Mouse (Mus musculus) embryonic facial prominence, embryonic 12.5 days (tissue): ENCODE measurements around the gene Ablim2. TPM values are rescaled to one million over a fixed set of nuclear protein-coding genes. Genes with fewer than 3 reads are reported as not detected.

Source experiments
- ATAC-seq: fragments of 200-750 bp; cut with Nextera tagmentation; 2 replicates; pipeline ENCODE4 v1.8.0; 2017; ENCODE audit not compliant: insufficient number of reproducible peaks, insufficient read depth, low FRiP score, low TSS enrichment
- H3K27ac ChIP-seq: fragments of 300-500 bp; sonication (generic); 2 replicates; pipeline ENCODE4 v1.5.1; 2016; ENCODE audit warnings: mild to moderate bottlenecking
- H3K27me3 ChIP-seq: fragments of 300-500 bp; sonication (generic); 2 replicates; pipeline ENCODE4 v1.6.1; 2016; ENCODE audit warnings: mild to moderate bottlenecking, moderate library complexity
- H3K36me3 ChIP-seq: fragments of 300-500 bp; sonication (generic); 2 replicates; pipeline ENCODE4 v1.6.1; 2016; ENCODE audit warnings: mild to moderate bottlenecking
- H3K4me1 ChIP-seq: fragments of 300-500 bp; sonication (generic); 2 replicates; pipeline ENCODE4 v1.6.1; 2016
- H3K4me2 ChIP-seq: fragments of 300-500 bp; sonication (generic); replicated peaks from 2 replicates; pipeline ENCODE4 v1.6.1; 2016; ENCODE audit warnings: mild to moderate bottlenecking, moderate library complexity
- H3K4me3 ChIP-seq: fragments of 300-500 bp; sonication (generic); 2 replicates; pipeline ENCODE4 v1.5.1; 2016; ENCODE audit warnings: mild to moderate bottlenecking
- H3K9ac ChIP-seq: fragments of 300-500 bp; sonication (generic); 2 replicates; pipeline ENCODE4 v1.6.1; 2016; ENCODE audit warnings: mild to moderate bottlenecking, moderate library complexity
- H3K9me3 ChIP-seq: fragments of 300-500 bp; sonication (generic); 2 replicates; pipeline ENCODE4 v1.6.1; 2016; ENCODE audit warnings: mild to moderate bottlenecking, moderate library complexity
- WGBS: fragments of 180-500 bp; shearing (Covaris S2); methylation state at CpG from one replicate; pipeline ENCODE4 v1.1.7; 2016; 5-methylcytosine and 5-hydroxymethylcytosine counted together
- polyA plus RNA-seq: library from polyadenylated mRNA; unstranded; fragments of >200 nt; fragmentation: Nextera tagmentation; extraction: Ambion mirVana; gene quantifications from 2 replicates; pipeline ENCODE4 v1.2.1, GENCODE M21; 2016

Gene Ablim2
- polyA plus RNA-seq, 1 experiment from 2014 or later = 0.37 TPM

DNA sequence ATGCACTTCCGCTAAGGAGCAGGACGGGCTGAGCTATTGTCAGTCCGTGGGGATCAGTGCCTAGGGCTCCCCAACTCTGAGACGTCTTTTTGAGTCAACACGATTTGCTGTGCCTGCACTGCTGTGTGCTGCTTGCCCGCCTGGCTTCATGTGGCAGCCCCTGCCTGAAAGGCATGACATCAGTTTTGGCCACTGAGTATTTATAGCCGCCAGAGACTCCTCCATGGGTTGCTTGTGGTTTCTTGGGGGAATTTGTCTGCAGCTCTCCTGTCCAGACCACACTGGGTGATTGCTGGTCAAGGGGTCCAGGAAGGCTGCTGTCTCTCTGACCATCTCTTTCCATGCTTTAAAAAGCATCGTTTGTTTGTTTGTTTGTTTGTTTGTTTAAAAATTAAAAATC lies 147.6 kb downstream of the Ablim2 start:
- H3K9me3 ChIP-seq = no peaks in the 10 kb centered on the region
- H3K9ac ChIP-seq = no peak overlapping the region
- no peak overlapping the region for H3K4me3 ChIP-seq
- no peaks in the 10 kb centered on the region for H3K27me3 ChIP-seq
- H3K4me1 ChIP-seq = peaks cover 59% of the 10 kb centered on the region
- WGBS = 57% methylated on average over 8 of the region's 8 CpGs
- no peaks in the 10 kb centered on the region for H3K36me3 ChIP-seq
- ATAC-seq = no peak
- H3K4me2 ChIP-seq = no peak overlapping the region
- H3K27ac ChIP-seq = no peak overlapping the region

DNA sequence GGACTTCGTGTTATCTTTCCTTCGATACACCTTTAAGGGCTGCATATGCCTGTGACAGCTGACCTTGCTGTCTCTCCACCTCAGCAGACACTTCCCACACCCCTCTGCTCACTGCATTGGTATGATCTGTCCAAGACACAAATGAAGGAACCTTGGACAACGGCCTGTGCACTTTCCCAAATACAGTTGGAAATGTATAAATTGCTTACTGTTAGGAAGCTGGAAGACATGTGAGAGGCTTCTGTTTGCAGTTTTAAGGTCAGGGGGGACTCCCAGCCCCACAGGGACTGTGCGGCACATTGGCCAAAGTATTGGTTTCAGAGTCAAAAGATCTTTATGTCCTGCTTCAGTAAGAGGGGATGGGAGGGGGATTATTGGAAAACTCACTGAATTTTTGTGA lies 149.4 kb downstream of the Ablim2 start:
- H3K36me3 ChIP-seq = no peaks in the 10 kb centered on the region
- peaks cover 46% of the 10 kb centered on the region for H3K4me1 ChIP-seq
- no peaks in the 10 kb centered on the region for H3K27me3 ChIP-seq
- no peak overlapping the region for H3K27ac ChIP-seq
- no peak overlapping the region for H3K4me3 ChIP-seq
- 65% methylated on average over 4 of the region's 4 CpGs for WGBS
- no peaks in the 10 kb centered on the region for H3K9me3 ChIP-seq
- no peak for ATAC-seq
- H3K4me2 ChIP-seq = no peak overlapping the region
- H3K9ac ChIP-seq = no peak overlapping the region

DNA sequence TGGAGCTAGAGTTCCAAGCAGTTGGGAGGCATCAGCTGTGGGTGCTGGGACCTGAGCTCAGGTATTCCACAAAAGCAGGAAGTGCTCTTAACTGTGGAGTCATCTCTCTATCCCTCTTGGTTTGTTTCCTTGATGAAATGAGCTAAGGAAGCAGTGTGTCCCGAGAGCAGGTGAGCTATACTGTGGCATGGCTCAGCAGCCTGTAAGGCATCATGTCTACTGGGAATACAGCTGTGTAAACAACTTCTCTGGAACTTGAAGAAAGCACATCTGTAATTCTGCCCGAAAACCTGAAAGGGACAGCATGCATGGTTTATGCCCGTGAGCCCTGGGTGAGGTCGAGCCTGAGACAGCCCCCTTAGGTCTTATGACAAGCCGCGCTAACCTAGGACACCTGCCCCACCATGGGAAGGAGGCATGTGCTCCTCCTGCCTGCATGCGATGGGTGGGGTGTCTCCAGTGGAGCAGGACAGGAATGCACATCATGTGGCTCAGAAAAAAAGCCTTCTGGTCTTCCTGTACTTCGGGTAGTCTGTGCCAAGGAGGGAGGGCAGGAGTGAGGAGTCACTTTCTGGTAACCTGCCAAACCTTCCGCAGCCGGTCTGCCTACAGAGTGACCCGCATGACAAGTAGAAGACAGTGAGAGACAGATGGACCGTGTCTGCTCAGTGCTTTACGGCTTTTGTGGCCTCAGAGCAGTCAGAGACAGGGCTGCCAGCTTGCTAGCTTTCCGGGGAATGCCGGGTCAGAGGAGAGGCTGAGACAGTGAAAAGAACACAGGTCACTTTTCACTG lies 150.2 kb downstream of the Ablim2 start:
- 29% methylated on average over 15 of the region's 15 CpGs for WGBS
- peaks cover 46% of the 10 kb centered on the region for H3K4me1 ChIP-seq
- ATAC-seq = peak; percentile 35
- H3K9me3 ChIP-seq = no peaks in the 10 kb centered on the region
- no peak overlapping the region for H3K9ac ChIP-seq
- no peaks in the 10 kb centered on the region for H3K27me3 ChIP-seq
- 0 out of 2 replicates have a peak, but pooled peaks cover 5% of the 10 kb centered on the region for H3K36me3 ChIP-seq
- no peak overlapping the region for H3K4me3 ChIP-seq
- peak overlapping the region; percentile 55 for H3K27ac ChIP-seq
- no peak overlapping the region; the same call in 1 of the 2 replicates for H3K4me2 ChIP-seq

DNA sequence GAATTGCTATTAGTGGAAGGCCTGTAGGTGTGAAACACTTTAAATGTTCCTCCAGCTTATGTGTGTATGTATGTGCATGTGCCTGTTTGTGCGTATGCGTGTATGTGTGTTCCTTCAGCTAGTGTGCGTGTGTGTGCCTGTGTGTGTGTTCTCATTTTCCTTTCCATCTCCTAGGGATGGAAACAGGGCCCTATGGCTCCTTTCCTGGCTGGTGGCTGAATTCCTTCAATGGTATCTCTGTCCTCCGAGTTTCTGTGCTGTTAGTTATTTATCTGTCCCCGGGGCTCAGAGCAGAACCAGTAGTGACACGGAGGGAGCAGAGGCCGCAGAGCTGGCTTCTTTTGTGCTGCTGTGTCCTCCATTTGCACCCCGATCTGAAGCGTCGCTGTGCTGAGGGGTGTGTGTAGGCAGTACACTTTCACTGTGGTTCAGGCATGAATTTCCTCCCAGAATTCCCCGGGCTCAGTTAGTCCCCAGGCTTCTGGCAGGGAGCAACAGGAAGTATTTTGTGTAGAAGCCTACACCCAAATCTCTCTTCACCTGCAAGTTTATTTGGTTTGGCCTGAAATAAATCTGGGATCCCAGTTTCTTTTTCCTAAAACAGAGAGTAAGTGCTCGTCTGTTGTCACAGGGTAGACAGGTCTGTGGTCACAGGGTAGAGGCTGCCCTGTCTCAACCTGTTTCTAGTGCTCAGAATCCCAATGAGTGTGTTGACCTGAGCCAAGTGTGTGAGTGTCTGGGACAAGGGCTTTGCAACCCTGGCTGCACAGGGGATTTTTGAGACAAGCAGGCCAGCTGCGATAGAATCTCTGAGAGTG lies 151.2 kb downstream of the Ablim2 start:
- H3K27me3 ChIP-seq = no peaks in the 10 kb centered on the region
- H3K4me3 ChIP-seq = no peak overlapping the region
- H3K36me3 ChIP-seq = 0 out of 2 replicates have a peak, but pooled peaks cover 5% of the 10 kb centered on the region
- peaks cover 44% of the 10 kb centered on the region for H3K4me1 ChIP-seq
- H3K4me2 ChIP-seq = no peak overlapping the region
- H3K9me3 ChIP-seq = no peaks in the 10 kb centered on the region
- H3K9ac ChIP-seq = no peak overlapping the region
- WGBS = 50% methylated on average over 13 of the region's 13 CpGs
- ATAC-seq = no peak
- H3K27ac ChIP-seq = peak overlapping the region; percentile 55

DNA sequence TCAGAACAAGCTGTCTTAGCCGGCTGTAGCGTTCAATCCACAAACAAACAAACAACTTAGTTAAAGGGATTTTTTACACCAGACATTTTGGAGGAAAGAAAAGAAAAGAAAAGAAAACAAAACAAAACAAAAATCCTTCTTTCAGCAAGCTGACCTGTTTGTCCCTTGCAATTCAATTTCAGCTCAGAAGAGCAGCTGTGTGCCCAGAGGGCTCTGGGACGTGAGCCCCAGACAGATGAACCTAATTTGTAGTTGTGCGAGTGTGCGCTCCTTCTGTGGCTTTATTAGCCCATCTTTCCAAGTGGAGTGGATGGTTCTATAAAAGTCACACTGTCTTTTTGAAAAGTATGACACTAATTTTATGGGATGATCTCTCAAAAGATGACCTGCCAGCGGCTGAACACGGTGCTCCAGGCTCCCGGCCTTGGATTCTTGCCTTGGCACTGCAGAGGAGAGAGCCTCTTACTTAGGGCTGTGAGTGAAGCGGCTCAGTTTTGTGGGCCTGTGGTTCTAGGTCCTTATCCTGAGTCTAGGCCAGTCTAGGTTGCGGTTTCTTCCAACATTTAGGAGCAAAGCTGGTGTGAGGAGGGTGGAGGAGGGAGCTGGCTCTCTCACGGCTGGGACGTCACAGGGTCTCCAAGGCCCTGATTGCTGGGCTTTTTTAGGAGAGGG lies 158.1 kb downstream of the Ablim2 start:
- 48% methylated on average over 12 of the region's 12 CpGs for WGBS
- H3K36me3 ChIP-seq = 0 out of 2 replicates have a peak, but pooled peaks cover 5% of the 10 kb centered on the region
- H3K4me2 ChIP-seq = no peak overlapping the region
- H3K9ac ChIP-seq = no peak overlapping the region
- no peak overlapping the region for H3K4me3 ChIP-seq
- H3K4me1 ChIP-seq = peaks cover 38% of the 10 kb centered on the region
- no peaks in the 10 kb centered on the region for H3K9me3 ChIP-seq
- ATAC-seq = no peak
- H3K27me3 ChIP-seq = no peaks in the 10 kb centered on the region
- H3K27ac ChIP-seq = peak overlapping the region; percentile 12; the same call in 1 of the 2 replicates

DNA sequence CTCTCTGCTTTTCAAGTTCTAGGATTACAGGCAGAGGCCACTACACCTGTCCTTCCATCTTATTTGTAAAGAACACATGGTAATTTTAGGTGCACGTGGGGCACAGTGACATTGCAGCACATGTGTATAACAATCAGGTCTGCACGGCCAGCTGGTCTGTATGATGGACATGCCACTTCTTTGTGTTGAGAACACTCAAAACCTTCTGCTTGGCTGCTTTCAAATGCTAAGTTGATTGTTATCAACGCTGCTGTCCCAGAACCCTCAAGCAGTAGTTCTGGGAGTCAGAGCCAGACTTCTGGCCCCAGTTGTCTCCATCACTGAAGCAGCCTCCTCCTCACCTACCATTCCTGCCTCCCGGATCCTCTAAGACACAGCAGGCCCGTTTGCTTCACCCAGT lies 159.0 kb downstream of the Ablim2 start:
- peaks cover 47% of the 10 kb centered on the region for H3K4me1 ChIP-seq
- H3K9me3 ChIP-seq = no peaks in the 10 kb centered on the region
- H3K9ac ChIP-seq = no peak overlapping the region
- H3K4me2 ChIP-seq = no peak overlapping the region
- no peaks in the 10 kb centered on the region for H3K27me3 ChIP-seq
- 0 out of 2 replicates have a peak, but pooled peaks cover 5% of the 10 kb centered on the region for H3K36me3 ChIP-seq
- H3K27ac ChIP-seq = no peak overlapping the region
- no peak for ATAC-seq
- 68% methylated on average over 5 of the region's 5 CpGs for WGBS
- no peak overlapping the region for H3K4me3 ChIP-seq

DNA sequence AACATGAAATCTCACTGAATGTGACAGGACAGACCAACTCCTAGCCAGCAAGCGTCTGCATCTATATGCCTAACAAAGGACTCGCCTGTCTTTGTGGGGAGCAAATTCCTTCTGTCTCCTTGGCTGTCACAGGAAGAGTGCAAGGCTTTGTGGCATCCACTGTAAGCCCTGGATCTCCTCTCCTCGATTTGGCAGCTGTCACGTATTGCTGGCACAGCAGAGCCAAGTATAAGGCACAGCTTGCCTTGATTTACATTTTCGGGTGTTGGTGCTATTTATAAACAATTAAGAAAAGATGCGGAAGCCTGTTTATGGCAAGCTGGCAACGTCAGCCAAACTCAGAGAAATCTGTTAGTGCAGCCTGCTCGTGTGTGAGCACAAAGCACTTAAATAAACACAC lies 160.7 kb downstream of the Ablim2 start:
- H3K9ac ChIP-seq = no peak overlapping the region

DNA sequence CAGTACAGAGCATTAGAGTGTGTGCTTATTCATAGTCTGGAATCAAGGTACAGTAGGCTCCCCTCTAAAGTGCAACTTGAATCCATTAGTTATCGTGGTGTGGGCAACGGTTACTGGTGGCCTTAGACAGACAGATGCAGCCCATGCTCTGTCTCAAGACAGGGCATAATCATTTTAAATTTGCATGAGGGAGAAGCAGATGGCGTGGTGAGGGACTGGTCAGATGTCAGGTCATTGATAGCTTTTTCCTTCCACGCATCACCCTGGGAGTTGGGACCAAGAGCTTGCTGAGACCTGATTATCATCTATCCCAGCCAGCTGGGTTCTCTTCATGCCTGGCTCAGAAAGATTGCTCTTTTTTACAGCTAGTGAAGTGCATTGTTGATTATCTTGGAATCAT lies 162.4 kb downstream of the Ablim2 start:
- WGBS = 45% methylated on average over 4 of the region's 4 CpGs
- no peaks in the 10 kb centered on the region for H3K27me3 ChIP-seq
- no peak for ATAC-seq
- H3K9ac ChIP-seq = no peak overlapping the region
- H3K4me2 ChIP-seq = no peak overlapping the region
- no peak overlapping the region for H3K27ac ChIP-seq
- no peaks in the 10 kb centered on the region for H3K36me3 ChIP-seq
- peaks cover 60% of the 10 kb centered on the region for H3K4me1 ChIP-seq
- H3K9me3 ChIP-seq = no peaks in the 10 kb centered on the region
- H3K4me3 ChIP-seq = no peak overlapping the region

More for the DNA sequence above, 160.7 kb downstream of the Ablim2 start:
- Histone ChIP-seq H3K4me2 (no peak overlapping the region), H3K36me3 (no peaks in the 10 kb centered on the region), H3K4me3 (no peak overlapping the region), H3K4me1 (peaks cover 57% of the 10 kb centered on the region), H3K9me3 (no peaks in the 10 kb centered on the region), H3K27ac (peak overlapping the region; percentile 47; the same call in 1 of the 2 replicates), H3K27me3 (no peaks in the 10 kb centered on the region)
- ATAC-seq = no peak
- 24% methylated on average over 8 of the region's 8 CpGs for WGBS

DNA sequence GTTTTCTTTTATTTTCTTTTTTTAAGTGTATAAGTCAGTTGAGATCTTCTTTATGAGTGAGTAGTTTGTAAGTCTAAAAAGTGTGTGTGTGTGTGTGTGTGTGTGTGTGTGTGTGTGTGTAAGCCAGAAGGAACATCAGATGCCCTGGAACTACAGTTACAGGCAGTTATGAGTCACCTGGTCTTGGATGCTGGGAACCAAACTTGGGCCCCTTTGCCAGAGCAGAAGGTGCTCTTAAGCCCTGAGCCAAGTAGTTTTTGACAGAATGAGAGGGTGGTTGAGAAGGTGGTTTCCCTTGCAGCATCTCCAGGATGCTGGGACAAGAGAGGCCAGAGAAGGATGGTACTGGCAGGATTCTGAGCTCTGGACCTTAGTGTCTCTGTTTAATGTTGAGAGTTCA lies 162.9 kb downstream of the Ablim2 start:
- Histone ChIP-seq H3K36me3 (no peaks in the 10 kb centered on the region), H3K4me1 (peaks cover 61% of the 10 kb centered on the region), H3K9ac (no peak overlapping the region), H3K9me3 (no peaks in the 10 kb centered on the region), H3K27me3 (no peaks in the 10 kb centered on the region), H3K4me2 (no peak overlapping the region), H3K4me3 (no peak overlapping the region), H3K27ac (no peak overlapping the region)
- no peak for ATAC-seq

DNA sequence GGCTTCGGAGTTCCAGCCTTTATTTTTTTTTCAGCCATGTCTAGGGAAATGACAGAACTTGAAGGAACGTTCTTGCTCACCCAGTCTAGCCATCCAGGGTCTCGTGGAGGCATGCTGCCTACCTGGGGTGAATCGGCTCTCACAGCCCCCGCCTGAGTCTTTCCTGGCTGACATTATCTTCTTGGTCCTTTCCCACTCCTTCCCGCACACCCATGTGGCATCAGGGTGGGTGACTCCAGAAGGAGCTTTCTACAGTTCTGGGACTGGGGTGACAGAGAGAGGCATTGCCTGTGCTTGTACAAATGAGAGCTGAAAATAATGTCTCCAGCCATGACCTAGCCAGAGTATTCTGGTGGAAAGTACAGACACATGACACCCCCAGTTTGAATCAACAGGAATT lies 163.5 kb downstream of the Ablim2 start:
- peak overlapping the region; percentile 86 for H3K27ac ChIP-seq
- H3K27me3 ChIP-seq = no peaks in the 10 kb centered on the region
- peaks cover 67% of the 10 kb centered on the region for H3K4me1 ChIP-seq
- H3K4me2 ChIP-seq = peak overlapping the region; percentile 26
- no peak overlapping the region for H3K4me3 ChIP-seq
- WGBS = 69% methylated on average over 6 of the region's 6 CpGs
- no peak for ATAC-seq
- no peaks in the 10 kb centered on the region for H3K9me3 ChIP-seq
- no peaks in the 10 kb centered on the region for H3K36me3 ChIP-seq
- H3K9ac ChIP-seq = no peak overlapping the region

DNA sequence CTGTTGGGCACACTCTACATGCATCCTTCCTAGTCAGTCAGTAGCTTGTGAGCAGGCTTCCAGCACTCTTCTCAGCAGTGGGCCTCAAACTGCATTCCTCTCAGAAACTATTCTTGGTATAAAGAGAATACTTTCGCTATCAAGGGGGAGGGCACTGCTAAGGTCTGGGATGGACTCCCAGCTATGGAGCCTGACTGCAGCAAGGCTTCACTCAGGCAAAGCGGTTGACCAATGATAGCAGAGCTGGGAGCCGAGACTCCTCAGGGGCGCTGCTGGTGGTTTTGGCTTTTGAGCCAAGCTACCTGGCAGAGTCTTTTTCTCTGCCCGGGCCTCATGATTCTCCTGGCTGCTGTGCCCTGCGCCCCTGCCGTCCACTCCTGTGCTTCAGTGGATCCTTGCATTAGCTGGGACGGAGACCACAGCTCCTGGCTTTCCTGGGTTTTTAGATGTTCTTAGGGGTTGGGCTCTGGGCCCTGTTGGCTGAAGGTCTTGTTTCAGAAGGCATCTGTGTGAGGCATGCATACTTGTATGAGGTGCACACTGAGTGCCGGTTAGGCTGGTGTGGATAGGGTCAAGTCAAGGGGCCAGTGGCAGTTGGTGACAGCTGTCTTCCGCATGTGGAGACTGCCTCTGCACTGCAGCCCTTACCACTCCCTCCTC lies 164.0 kb downstream of the Ablim2 start:
- H3K36me3 ChIP-seq = no peaks in the 10 kb centered on the region
- no peak overlapping the region for H3K4me3 ChIP-seq
- 30% methylated on average over 10 of the region's 10 CpGs for WGBS
- peaks cover 72% of the 10 kb centered on the region for H3K4me1 ChIP-seq
- H3K9me3 ChIP-seq = no peaks in the 10 kb centered on the region
- no peak overlapping the region for H3K9ac ChIP-seq
- H3K4me2 ChIP-seq = peak overlapping the region; percentile 26
- peak; percentile 74 for ATAC-seq
- H3K27me3 ChIP-seq = no peaks in the 10 kb centered on the region
- peak overlapping the region; percentile 86 for H3K27ac ChIP-seq
